Mouse (Mus musculus) hindbrain, embryonic 16.5 days (tissue): ENCODE results near the gene Bcas2. TPM values are rescaled to one million over a fixed set of nuclear protein-coding genes. Genes with fewer than 3 reads are reported as not detected.

Experiments
- ATAC-seq: fragments of 200-750 bp; cut with Nextera tagmentation; 2 replicates; pipeline ENCODE4 v1.8.0; 2017; ENCODE audit warnings: moderate TSS enrichment, moderate library complexity
- H3K27ac ChIP-seq: fragments of 300-500 bp; sonication (generic); 2 replicates; pipeline ENCODE4 v1.5.1; 2014; ENCODE audit warnings: low read depth, mild to moderate bottlenecking, control low read depth, low read length, moderate library complexity
- H3K27me3 ChIP-seq: fragments of 300-500 bp; sonication (generic); replicated peaks from 2 replicates; pipeline ENCODE4 v1.6.1; 2014; ENCODE audit warnings: low read length; ENCODE audit not compliant: control insufficient read depth, insufficient read depth
- H3K36me3 ChIP-seq: fragments of 300-500 bp; sonication (generic); 2 replicates; pipeline ENCODE4 v1.6.1; 2014; ENCODE audit warnings: mild to moderate bottlenecking, low read length, moderate library complexity, mixed read lengths; ENCODE audit not compliant: control insufficient read depth, insufficient read depth
- H3K4me1 ChIP-seq: fragments of 300-500 bp; sonication (generic); 2 replicates; pipeline ENCODE4 v1.6.1; 2014; ENCODE audit warnings: low read depth, low read length; ENCODE audit not compliant: control insufficient read depth, insufficient read depth
- H3K4me2 ChIP-seq: fragments of 300-500 bp; sonication (generic); 2 replicates; pipeline ENCODE4 v1.6.1; 2014; ENCODE audit warnings: mild to moderate bottlenecking, low read length, control low read depth, moderate library complexity
- H3K4me3 ChIP-seq: fragments of 300-500 bp; sonication (generic); 2 replicates; pipeline ENCODE4 v1.5.1; 2014; ENCODE audit warnings: mild to moderate bottlenecking, low read length, control low read depth, moderate library complexity
- H3K9ac ChIP-seq: fragments of 300-500 bp; sonication (generic); 2 replicates; pipeline ENCODE4 v1.6.1; 2014; ENCODE audit warnings: low read depth, mild to moderate bottlenecking, control low read depth, low read length, moderate library complexity
- H3K9me3 ChIP-seq: fragments of 300-500 bp; sonication (generic); 2 replicates; pipeline ENCODE4 v1.6.1; 2014; ENCODE audit warnings: mild to moderate bottlenecking, low read length, moderate library complexity; ENCODE audit not compliant: control insufficient read depth
- WGBS: fragments of 180-500 bp; shearing (Covaris S2); extraction: QIAGEN DNeasy Blood & Tissue Kit; methylation state at CpG from one replicate; pipeline ENCODE4 v1.1.7; 2014; 5-methylcytosine and 5-hydroxymethylcytosine counted together
- polyA plus RNA-seq: library from polyadenylated mRNA; unstranded; fragments of >200 nt; fragmentation: Nextera tagmentation; extraction: Ambion mirVana; gene quantifications from 2 replicates; pipeline ENCODE4 v1.2.1, GENCODE M21; 2015

The Bcas2 gene
- 200 and 203 TPM in 2 replicates for polyA plus RNA-seq

- no peaks in the 10 kb centered on the region for H3K27me3 ChIP-seq
- no peaks in the 10 kb centered on the region for H3K9me3 ChIP-seq
- WGBS = under 1% methylated on average over 49 of the region's 56 CpGs
- peaks cover 18% of the 10 kb centered on the region for H3K36me3 ChIP-seq
- H3K4me3 ChIP-seq = peak within 1 kb of the TSS; percentile 81
- H3K27ac ChIP-seq = peak within 1 kb of the TSS; percentile 87
- H3K9ac ChIP-seq = peak within 1 kb of the TSS; percentile 88
- peak; percentile 98 for ATAC-seq
- H3K4me1 ChIP-seq = peaks cover 12% of the 10 kb centered on the region
- peak within 1 kb of the TSS; percentile 87 for H3K4me2 ChIP-seq
Measured at GRCm38 (mm10) chr3:103171505-103172267, at the start of gene Bcas2. Bcas2 (plus strand) TSS chr3:103171655.

GRCm38 (mm10) chr3:103123636-103124035 is 47.8 kb upstream of the Bcas2 start:
- no peaks in the 10 kb centered on the region for H3K27me3 ChIP-seq

DNA sequence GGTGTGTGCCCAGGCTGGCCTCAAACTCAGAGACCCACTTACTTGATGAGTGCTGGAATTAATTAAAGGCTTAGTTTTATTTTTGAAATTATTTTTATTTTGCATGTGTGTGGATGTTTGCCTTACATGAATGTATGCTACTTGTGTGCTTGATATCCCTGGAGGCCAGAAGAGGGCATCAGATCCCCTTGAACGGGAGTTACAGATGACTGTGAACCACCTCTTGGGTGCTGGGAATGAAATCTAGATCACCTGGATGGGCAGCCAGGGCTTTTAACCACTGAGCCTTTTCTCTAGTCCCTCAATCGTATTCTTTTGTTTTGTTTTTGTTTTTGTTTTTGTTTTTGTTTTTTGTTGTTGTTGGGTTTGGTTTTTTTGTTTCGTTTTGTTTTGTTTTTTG is 45.3 kb upstream of the Bcas2 start:
- H3K9ac ChIP-seq = no peak overlapping the region
- no peaks in the 10 kb centered on the region for H3K9me3 ChIP-seq
- no peak overlapping the region for H3K4me3 ChIP-seq
- H3K4me1 ChIP-seq = no peaks in the 10 kb centered on the region
- no peak overlapping the region for H3K27ac ChIP-seq
- H3K36me3 ChIP-seq = no peaks in the 10 kb centered on the region
- WGBS = 95% methylated on average over 3 of the region's 3 CpGs
- ATAC-seq = no peak
- H3K4me2 ChIP-seq = no peak overlapping the region
- no peaks in the 10 kb centered on the region for H3K27me3 ChIP-seq

More at GRCm38 (mm10) chr3:103123636-103124035, 47.8 kb upstream of the Bcas2 start:
- H3K27ac ChIP-seq = no peak overlapping the region
- H3K4me3 ChIP-seq = no peak overlapping the region
- 90% methylated on average over 3 of the region's 3 CpGs for WGBS
- H3K4me1 ChIP-seq = no peaks in the 10 kb centered on the region
- ATAC-seq = no peak
- no peak overlapping the region for H3K9ac ChIP-seq
- H3K36me3 ChIP-seq = no peaks in the 10 kb centered on the region
- no peaks in the 10 kb centered on the region for H3K9me3 ChIP-seq
- no peak overlapping the region for H3K4me2 ChIP-seq

GRCm38 (mm10) chr3:103127177-103127576 is 44.3 kb upstream of the Bcas2 start:
- Histone ChIP-seq H3K9me3 (no peaks in the 10 kb centered on the region), H3K27me3 (no peaks in the 10 kb centered on the region), H3K9ac (no peak overlapping the region), H3K4me2 (no peak overlapping the region), H3K27ac (no peak overlapping the region), H3K4me3 (no peak overlapping the region), H3K4me1 (no peaks in the 10 kb centered on the region), H3K36me3 (no peaks in the 10 kb centered on the region)
- 22% methylated on average over 2 of the region's 2 CpGs for WGBS
- no peak for ATAC-seq

GRCm38 (mm10) chr3:103127721-103128120 is 43.7 kb upstream of the Bcas2 start:
- H3K27ac ChIP-seq = no peak overlapping the region
- no peak overlapping the region for H3K4me2 ChIP-seq
- no peaks in the 10 kb centered on the region for H3K36me3 ChIP-seq
- 66% methylated on average over 5 of the region's 5 CpGs for WGBS
- ATAC-seq = no peak
- no peak overlapping the region for H3K4me3 ChIP-seq
- H3K4me1 ChIP-seq = no peaks in the 10 kb centered on the region
- no peak overlapping the region for H3K9ac ChIP-seq
- no peaks in the 10 kb centered on the region for H3K9me3 ChIP-seq
- no peaks in the 10 kb centered on the region for H3K27me3 ChIP-seq

DNA sequence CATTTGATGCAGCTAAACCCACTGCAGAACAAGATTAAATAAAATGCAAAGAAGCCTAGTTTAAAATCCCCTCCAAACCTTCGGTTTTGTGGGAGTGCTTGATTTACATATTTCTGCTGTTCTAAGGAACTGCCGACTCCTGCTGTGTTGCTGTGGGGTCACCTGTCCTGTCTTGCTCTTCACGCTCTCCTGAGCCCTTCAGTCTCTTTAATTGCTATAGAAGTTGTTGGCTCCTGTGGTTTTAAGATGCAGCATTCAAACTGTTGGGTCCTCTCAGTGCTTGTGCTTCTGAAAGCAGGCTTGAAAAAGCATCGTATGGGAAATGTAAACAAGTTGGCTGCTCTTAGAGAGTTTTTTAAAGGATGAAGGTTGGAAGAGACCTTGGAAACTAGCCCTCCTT is 43.2 kb upstream of the Bcas2 start:
- WGBS = 41% methylated on average over 4 of the region's 4 CpGs

GRCm38 (mm10) chr3:103129367-103130159 is 41.9 kb upstream of the Bcas2 start:
- Histone ChIP-seq H3K36me3 (no peaks in the 10 kb centered on the region), H3K9me3 (no peaks in the 10 kb centered on the region), H3K9ac (no peak overlapping the region), H3K27me3 (no peaks in the 10 kb centered on the region), H3K4me2 (no peak overlapping the region), H3K4me3 (no peak overlapping the region), H3K4me1 (no peaks in the 10 kb centered on the region), H3K27ac (no peak overlapping the region)
- no peak for ATAC-seq
- WGBS = 85% methylated on average over 8 of the region's 8 CpGs

More for the DNA sequence above, 43.2 kb upstream of the Bcas2 start:
- Histone ChIP-seq H3K4me2 (no peak overlapping the region), H3K4me3 (no peak overlapping the region), H3K9me3 (no peaks in the 10 kb centered on the region), H3K27me3 (no peaks in the 10 kb centered on the region), H3K36me3 (no peaks in the 10 kb centered on the region), H3K4me1 (no peaks in the 10 kb centered on the region), H3K27ac (no peak overlapping the region), H3K9ac (no peak overlapping the region)
- no peak for ATAC-seq

GRCm38 (mm10) chr3:103130236-103130751 is 41.2 kb upstream of the Bcas2 start:
- no peaks in the 10 kb centered on the region for H3K36me3 ChIP-seq
- 46% methylated on average over 6 of the region's 6 CpGs for WGBS
- H3K4me3 ChIP-seq = no peak overlapping the region
- H3K27ac ChIP-seq = 0 out of 2 replicates have a peak overlapping the region, but pooled peaks have one; percentile 6
- peak; percentile 81; the same call in 1 of the 2 replicates for ATAC-seq
- H3K9ac ChIP-seq = no peak overlapping the region
- H3K27me3 ChIP-seq = no peaks in the 10 kb centered on the region
- no peak overlapping the region; the same call in 1 of the 2 replicates for H3K4me2 ChIP-seq
- no peaks in the 10 kb centered on the region for H3K9me3 ChIP-seq
- H3K4me1 ChIP-seq = no peaks in the 10 kb centered on the region

DNA sequence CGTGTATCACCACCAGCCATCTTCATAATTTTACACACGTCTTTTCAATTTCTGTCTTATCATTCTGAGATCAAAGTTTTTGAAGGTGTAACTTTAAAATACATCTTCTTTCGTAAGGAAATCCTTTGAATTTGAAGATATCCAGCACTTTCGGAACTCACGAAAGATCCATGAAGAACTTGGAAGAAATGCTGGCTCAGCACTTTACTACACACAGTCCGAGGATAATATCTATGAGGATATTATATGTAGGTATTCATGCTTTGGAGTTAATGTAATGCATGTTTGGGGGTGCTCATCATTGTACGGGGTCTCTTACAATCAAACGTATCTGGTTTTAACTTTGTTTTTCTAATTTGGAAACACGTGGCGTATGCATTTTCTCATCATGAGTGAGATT is 38.4 kb upstream of the Bcas2 start:
- no peaks in the 10 kb centered on the region for H3K9me3 ChIP-seq
- no peak for ATAC-seq
- H3K4me3 ChIP-seq = no peak overlapping the region
- no peak overlapping the region for H3K9ac ChIP-seq
- no peaks in the 10 kb centered on the region for H3K27me3 ChIP-seq
- no peaks in the 10 kb centered on the region for H3K4me1 ChIP-seq
- H3K27ac ChIP-seq = no peak overlapping the region
- H3K4me2 ChIP-seq = no peak overlapping the region
- no peaks in the 10 kb centered on the region for H3K36me3 ChIP-seq
- WGBS = 92% methylated on average over 10 of the region's 10 CpGs
